Mouse (Mus musculus): Measurements from ENCODE around the gene Izumo4.

Gene Izumo4

GRCm38 (mm10) chr10:80686617-80687016, 15.4 kb upstream of the Izumo4 start:
- DNase-seq (ENCODE audit: low spot score in 2 of 2) = no peak

DNA sequence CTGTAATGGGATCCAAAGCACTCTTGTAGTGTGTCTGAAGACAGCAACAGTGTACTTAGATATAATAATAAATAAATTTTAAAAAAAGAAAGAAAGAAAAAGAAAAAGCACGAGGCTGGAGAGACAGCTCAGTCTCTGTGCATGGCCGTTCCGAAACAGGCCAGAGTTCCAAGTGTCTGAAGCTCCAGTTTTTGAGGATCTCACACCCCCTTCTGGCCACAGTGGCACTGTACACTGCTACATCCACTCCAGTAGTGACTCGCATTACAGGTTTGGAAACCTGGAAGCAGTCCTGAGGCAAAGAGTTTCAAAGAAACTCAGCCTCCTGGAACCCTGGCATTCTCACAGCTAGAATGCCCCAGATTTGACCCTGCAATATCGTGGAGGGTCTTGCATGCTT, 14.1 kb upstream of the Izumo4 start:
- DNase-seq (ENCODE audit: low spot score in 2 of 2) = peak in 1 of 2 experiments; percentile 73

DNA sequence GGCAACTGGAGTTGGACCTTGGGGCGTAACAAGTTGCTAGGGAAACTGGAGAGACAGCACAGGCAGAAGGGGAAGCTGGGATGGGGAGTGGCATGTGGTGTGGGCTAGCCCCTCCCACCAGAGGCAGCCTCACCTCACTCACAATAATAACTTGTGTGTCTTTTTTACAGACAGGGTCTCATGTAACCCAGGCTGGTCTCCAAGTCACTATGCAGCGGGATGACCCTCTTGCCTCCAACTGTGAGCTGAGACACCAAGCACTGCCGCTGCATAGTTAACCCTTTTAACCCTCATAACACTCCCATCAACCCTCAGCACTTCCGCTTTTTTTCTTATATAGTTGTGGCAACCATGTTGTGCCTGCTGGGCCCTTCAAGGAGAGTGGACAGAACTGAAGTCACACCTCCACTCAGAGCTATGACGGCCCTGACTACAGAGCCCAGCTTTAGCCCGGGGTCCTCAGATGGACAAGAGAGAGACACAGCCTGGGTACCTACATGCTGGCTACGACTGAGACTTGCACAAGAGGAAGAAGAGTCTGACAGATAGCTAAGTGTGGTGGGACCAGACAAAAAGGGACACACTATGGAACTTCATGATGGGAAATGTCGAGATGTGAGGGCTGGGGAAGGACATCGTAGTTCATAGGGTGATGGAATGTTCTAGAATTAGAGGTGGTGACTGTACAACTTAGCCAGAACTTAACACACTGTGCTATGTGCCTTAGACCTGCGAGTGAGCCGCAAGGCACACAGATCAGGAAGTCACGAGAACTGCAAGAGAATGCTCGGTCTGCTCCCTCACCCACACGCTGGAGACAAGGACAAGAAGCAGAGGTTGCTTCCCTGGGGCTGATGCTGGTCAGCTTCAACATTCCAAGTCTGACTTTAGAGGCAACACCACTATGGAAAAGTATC, 9.5 kb upstream of the Izumo4 start:
- DNase-seq (ENCODE audit: low spot score in 2 of 2) = no peak

DNA sequence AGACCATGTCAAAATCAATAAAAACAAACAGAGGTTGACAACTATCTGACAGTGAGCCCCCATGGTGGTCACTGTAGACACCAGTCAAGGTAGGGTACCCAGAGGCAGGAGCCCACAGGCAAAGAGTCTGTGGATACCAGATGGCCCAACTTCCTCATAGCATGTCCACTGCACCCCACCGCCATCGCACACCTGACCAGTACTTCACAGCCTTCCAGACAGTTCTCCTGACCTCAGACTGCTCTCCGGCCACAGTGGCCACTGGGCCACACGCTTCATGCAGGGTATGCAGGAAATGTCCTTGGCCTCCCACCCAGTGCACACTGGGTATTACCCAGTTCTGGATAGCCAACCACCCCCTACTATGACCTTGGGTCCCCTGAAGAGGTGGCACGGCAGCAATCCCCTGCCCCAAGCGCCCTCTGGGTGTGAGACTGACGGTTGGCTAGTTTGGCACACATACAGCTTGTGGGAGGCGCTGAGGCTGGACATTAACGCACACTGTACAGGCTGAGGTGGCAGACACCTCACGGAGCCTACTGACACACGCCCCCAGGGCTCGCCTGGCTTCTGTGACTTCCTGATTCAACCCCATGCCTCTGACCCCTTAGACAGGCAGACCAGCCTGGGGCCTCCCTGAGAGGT, 8.5 kb upstream of the Izumo4 start:
- DNase-seq (ENCODE audit: low spot score in 2 of 2) = no peak

DNA sequence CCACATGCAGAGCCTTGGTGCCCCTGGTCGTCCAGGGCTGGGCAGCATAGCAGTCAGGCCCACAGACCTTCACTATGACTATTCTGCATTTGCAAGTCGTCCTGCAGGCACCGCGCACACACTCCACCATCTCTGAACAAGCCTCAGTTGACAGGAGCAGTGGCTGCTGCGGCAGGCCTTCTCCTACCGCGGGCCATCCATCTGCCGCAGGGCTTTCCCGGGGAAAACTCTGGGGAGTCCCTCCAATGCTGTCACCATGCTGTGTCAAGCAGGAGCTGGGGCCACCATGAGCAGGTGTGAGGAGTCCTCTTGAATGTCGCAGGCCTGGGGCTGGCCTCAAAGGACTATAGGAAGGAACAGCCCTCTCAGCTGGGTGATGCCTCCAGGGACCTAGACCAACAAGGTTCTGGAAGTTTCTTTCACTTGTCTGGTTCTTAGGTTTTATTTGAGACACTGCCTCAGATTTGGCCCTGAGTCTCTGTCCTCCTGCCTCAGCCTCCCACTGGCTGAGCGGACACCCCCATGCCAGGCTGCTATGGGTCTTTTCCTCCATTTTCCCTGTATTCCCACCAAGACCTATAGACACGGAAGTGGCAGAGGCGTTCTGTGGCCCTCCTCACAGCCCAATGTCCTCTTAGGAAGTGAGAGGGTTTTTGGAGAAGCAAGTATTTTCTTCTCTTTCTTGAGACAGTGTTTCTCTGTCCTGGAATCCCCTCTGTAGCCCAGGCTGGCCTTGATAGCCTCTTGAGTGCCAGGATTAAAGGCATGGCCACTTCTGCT, 7.6 kb upstream of the Izumo4 start:
- no peak for DNase-seq (ENCODE audit: low spot score in 2 of 2)

GRCm38 (mm10) chr10:80695186-80695585, 6.8 kb upstream of the Izumo4 start:
- DNase-seq (ENCODE audit: low spot score in 2 of 2) = peak in 1 of 2 experiments; percentile 51

GRCm38 (mm10) chr10:80695801-80696501, 6.0 kb upstream of the Izumo4 start:
- no peak for DNase-seq (ENCODE audit: low spot score in 2 of 2)

DNA sequence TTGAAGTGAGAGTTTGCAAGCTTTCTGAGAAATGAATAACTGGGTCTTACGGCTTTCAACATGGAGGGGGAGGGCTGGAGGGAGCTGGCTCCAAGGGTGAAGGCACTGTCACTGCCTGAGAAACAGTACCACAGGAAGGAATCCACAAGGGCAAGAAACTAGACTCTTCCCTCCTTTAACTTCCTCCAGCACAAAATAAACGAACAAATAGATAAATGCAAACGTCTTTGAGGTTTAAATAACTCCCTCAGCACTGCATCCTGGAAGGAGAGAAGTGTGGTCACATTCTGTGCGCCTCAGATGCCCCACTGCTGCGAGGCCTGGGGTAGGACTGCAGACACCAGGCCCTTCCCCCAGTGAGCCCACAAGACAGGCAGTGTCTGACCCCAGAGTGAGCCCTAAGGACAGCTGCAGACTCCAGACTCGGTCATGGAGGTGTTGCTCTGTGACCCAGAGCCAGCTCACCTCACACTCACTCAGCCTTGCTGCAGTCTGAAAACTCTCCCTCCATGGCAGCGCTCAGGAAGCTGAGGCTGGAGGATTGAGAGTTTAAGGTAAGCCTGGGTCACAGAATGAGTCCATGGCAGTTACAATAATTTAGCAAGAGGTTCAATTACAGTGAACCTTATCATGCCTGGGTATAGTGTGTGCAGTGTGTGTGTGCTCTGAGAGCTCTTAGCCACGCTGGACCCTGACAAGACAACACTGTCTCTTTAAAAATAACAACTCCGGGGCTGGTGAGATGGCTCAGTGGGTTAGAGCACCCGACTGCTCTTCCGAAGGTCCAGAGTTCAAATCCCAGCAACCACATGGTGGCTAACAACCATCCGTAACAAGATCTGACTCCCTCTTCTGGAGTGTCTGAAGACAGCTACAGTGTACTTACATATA, 5.2 kb upstream of the Izumo4 start:
- no peak for DNase-seq (ENCODE audit: low spot score in 2 of 2)

GRCm38 (mm10) chr10:80697393-80697787, 4.6 kb upstream of the Izumo4 start:
- no peak for DNase-seq (ENCODE audit: low spot score in 2 of 2)

DNA sequence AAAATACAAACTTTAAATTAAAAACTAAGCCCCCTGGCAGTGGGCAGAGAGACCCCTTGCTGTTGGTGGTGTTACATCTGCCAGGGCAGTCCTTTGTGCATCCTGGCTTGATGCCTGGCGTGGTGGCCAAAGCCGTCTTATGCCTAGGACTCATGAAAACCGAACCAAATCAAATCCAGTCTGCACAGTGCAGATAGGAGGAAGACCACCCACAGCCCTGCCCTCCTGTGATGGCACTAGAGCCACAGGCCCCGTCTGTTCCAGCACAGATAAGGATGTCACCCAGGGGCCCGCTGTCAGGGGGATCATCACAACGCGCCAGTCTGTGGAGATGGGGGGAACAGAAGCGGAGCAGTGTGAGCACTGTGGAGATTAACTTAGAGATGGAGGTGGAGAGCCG, 4.2 kb upstream of the Izumo4 start:
- DNase-seq (ENCODE audit: low spot score in 2 of 2) = no peak

GRCm38 (mm10) chr10:80698605-80699004, 3.4 kb upstream of the Izumo4 start:
- DNase-seq (ENCODE audit: low spot score in 2 of 2) = no peak

DNA sequence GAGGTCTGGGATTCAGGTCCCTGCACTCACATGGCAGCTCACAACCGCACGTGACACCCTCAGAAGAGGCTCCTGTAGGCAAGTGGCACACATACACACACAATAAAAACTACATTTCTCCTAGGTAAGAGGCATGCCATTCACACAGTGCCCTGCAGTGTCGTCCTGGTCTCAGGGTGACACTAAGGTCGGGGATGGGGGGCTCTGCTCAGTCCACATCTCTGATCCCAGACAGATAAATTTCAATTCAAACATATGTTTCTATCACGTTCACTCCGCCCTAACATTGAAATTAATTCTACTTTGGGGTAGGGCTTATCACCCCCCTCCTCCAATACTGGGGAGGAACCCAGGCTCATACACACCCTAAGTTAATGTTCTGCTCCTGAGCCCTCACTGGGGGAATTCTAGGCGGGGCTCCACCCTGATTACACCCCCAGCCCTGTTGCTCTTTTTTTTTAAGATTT, 1.9 kb upstream of the Izumo4 start:
- no peak for DNase-seq (ENCODE audit: low spot score in 2 of 2)

- DNase-seq (ENCODE audit: low spot score in 2 of 2) = no peak
Observed at GRCm38 (mm10) chr10:80700732-80701131, 1.3 kb upstream of the Izumo4 start.

DNA sequence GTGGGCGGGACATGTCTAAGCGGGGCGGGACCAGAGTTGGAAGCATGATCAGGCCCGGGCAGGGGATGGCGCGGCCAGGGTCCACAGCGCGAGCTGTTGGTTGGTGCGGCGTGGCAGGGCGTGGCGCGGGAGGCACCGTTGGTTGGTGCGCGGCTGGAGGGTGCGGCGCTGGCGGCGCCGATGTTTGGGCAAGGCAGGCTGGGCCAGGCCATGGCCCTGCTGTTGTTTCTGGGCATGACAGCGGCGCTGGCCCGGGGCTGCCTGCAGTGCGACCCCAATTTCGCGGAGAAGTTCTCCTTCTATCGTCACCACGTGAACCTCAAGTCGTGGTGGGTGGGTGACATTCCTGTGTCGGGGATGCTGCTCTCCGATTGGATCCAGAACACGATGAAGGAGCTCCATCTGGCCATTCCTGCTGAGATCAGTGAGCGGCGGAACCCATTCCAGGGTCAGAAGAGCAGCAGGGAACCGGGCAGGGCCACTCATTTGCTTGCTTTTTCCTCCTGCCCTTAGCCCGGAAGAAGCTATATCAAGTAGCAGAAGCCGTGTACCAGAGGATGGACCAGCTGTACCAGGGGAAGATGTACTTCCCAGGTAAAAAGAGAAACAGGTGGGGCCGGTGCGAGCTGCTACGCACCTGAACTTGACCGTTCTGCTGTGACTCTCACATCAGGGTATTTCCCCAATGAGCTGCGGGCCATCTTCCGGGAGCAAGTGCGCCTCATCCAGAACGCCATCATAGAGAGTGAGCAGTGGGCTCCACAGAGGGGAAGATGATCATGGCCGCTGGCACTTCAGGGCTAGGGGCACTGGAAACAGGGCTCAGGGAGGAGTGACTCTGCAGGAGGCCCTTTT, 779 bp downstream of the Izumo4 start:
- peak; percentile 97 for DNase-seq (ENCODE audit: low spot score in 2 of 2)

DNA sequence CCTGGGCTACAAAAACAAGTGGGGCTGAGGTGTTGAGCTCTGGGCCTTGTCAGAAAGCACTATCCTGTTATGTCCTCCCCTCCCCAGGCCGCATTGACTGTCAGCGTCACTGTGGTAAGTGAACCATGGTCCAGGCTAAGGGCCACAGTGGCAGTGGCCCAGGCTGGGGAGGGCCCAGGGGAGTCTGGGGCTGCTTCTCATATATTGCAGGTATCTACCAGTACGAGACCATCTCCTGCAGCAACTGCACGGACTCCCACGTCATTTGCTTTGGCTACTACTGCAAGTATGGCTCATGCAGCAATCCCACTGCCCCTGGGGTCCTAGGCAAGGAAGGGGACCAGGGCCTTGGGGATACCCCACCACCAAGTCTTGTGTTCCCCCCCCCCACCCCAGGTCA, 1.7 kb downstream of the Izumo4 start:
- no peak for DNase-seq (ENCODE audit: low spot score in 2 of 2)

- DNase-seq (ENCODE audit: low spot score in 2 of 2) = no peak
Observed at GRCm38 (mm10) chr10:80704418-80704817, 2.4 kb downstream of the Izumo4 start.

DNA sequence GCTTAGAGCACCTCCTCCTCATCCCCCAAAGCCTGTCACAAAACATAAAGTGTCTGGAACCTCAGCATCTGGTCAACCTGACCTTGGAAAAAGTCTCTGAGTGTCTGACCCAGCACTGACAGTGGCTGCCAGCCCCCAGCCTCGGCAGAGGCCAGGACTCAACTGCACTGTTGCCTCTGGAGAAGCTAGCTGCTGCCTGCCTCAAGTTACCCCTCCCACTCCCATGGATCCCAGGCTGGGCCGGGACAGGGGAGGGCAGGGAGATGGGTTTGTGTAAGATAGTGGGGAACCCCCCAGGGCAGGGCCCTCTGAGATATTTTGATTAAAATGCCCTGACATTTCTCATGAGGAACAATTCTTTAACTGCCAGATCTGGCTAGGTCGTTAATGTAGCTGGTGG, 3.0 kb downstream of the Izumo4 start:
- no peak for DNase-seq (ENCODE audit: low spot score in 2 of 2)

DNA sequence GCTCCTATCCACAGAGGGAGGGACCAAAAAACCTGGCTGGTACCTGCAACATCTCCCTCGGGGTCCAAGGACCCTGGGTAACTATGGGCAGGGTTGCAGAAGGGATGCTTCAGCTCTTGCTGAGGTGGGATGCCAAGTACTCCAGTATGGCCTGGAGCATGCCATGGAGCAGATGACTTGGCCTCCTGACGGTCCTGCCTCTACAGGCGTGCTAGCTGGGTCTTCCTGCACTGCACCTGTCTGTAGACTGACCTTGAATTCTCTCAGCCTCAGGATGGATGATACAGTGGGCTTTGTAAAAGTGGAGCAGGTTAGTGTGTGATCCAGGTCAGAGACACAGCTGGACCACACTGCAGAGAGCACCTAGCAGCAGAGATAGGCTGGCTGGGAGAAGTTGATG, 3.5 kb downstream of the Izumo4 start:
- DNase-seq (ENCODE audit: low spot score in 2 of 2) = no peak

DNA sequence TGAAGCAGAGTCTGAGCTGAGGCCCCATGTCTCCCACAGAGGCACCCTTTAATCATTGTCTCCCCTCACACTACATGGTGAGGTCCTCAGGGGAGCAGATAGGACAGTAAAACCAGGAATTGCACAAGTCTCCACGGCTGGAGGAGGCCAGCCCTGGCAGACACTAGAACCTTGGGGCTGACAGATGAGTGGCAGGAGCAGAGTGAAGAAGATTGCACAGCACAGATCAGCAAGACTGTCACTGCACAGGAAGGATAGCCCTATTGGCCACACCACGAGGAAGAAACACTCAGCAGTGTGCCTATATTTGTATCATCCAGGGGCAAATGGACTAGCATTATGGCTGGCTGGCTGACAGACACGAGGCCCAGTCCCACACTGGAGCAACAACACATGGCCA, 8.8 kb downstream of the Izumo4 start:
- no peak for DNase-seq (ENCODE audit: low spot score in 2 of 2)

DNA sequence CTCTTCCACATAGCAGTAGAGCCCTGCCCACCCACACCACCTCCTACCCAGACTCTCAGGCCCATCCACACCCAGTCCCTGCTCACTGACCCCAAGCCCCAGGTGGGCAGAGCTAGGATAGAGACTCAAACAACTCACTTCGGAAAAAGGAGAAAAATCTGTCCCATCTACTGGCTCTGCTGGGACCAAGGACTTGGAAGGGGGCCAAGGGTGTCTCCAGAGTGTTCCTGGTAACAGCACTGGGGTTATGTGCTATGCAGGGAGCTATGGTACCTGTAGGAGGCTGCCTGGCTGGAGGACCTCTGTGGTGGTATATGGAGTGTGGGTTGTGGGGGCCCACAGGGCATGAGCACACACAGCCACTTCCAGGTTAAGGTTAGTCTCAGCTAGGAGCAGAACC, 15.3 kb downstream of the Izumo4 start:
- DNase-seq (ENCODE audit: low spot score in 2 of 2) = no peak
